Mouse (Mus musculus): Measurements from ENCODE around the gene Hspa1b.
"Not testable (repeated sequence)": the region's sequence is repeated elsewhere in the genome, so short reads cannot be mapped to it uniquely, and the experiment has no call there.

The Hspa1b gene

GRCm38 (mm10) chr17:34981690-34982180 lies 22.7 kb upstream of the Hspa1b start, which contains the start of gene Lsm2:
TSS of gene Lsm2 (plus strand) at chr17:34981862.
- DNase-seq (ENCODE audit: low spot score in 2 of 2) = peak; percentile 88 to 94

GRCm38 (mm10) chr17:34980655-34981054 lies 21.6 kb upstream of the Hspa1b start:
- DNase-seq (ENCODE audit: low spot score in 2 of 2) = peak in 1 of 2 experiments; percentile 33

DNA sequence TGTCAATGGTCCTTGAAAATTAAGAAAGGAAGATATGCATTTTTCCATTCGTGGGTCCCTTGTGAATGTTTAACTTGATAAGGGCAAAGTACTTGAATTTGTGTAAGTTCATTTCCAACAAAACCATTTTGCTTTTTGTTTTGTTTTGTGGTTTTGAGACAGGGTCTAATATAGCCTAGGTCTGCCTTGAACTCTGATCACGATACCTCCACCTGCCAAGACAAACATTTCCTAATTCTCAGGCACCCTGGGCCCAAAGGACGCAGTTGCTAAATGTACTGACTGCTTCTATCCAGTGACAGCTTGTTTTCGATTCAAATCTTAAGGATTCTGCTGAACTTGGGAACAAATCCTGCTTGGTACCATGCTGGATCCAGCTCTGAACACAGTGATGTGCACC lies 20.6 kb upstream of the Hspa1b start:
- DNase-seq (ENCODE audit: low spot score in 2 of 2) = no peak

DNA sequence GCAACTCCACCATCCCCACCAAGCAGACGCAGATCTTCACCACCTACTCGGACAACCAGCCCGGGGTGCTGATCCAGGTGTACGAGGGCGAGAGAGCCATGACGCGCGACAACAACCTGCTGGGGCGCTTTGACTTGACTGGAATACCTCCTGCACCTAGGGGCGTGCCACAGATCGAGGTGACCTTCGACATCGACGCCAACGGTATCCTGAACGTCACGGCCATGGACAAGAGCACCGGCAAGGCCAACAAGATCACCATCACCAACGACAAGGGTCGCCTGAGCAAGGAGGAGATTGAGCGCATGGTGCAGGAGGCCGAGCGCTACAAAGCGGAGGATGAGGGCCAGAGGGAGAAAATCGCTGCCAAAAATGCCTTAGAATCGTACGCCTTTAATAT lies 19.2 kb upstream of the Hspa1b start:
- DNase-seq (ENCODE audit: low spot score in 2 of 2) = no peak

DNA sequence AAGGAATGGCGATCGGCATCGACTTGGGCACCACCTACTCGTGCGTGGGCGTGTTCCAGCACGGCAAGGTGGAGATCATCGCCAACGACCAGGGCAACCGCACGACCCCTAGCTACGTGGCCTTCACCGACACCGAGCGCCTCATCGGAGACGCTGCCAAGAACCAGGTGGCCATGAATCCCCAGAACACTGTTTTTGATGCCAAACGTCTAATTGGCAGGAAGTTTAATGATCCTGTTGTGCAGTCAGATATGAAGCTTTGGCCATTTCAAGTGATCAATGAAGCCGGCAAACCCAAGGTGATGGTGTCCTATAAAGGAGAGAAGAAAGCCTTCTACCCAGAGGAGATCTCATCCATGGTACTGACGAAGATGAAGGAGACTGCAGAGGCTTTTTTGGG lies 18.0 kb upstream of the Hspa1b start:
- no peak for DNase-seq (ENCODE audit: low spot score in 2 of 2)

- DNase-seq (ENCODE audit: low spot score in 2 of 2) = no peak
Observed at GRCm38 (mm10) chr17:34975581-34976492, 16.8 kb upstream of the Hspa1b start.

- peak in 1 of 2 experiments; percentile 44 for DNase-seq (ENCODE audit: low spot score in 2 of 2)
Observed at GRCm38 (mm10) chr17:34972069-34972749, 13.2 kb upstream of the Hspa1b start, which contains the start of the genes Hspa1a and Hspa1l. TSS of gene Hspa1a (minus strand) at chr17:34972156. TSS of gene Hspa1l (plus strand) at chr17:34972703.

GRCm38 (mm10) chr17:34971694-34972068 lies 12.6 kb upstream of the Hspa1b start:
- DNase-seq (ENCODE audit: low spot score in 2 of 2) = not testable (repeated sequence)

DNA sequence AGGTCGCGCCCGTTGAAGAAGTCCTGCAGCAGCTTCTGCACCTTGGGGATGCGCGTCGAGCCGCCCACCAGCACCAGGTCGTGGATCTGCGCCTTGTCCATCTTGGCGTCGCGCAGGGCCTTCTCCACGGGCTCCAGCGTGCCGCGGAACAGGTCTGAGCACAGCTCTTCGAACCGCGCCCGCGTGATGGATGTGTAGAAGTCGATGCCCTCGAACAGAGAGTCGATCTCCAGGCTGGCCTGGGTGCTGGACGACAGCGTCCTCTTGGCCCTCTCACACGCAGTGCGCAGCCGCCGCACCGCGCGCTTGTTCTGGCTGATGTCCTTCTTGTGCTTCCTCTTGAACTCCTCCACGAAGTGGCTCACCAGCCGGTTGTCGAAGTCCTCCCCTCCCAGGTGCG lies 11.8 kb upstream of the Hspa1b start:
- DNase-seq (ENCODE audit: low spot score in 2 of 2) = not testable (repeated sequence)

DNA sequence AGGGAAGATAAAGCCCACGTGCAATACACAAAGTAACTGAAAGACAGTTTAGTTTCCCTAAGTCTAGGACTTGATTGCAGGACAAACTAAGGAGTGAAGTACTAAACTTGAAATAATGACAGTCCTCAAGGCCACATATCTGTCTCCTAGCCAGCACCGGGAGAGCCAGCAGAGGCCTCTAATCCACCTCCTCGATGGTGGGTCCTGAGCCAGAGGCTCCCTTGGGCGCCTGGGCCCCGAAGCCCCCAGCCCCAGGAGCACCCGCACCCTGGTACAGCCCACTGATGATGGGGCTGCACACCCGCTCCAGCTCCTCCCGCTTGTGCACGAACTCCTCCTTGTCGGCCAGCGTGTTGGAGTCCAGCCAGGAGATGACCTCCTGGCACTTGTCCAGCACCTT lies 10.8 kb upstream of the Hspa1b start, which contains the start of gene Gm20481:
Gm20481 (plus strand) TSS at position 91 of the 400 bp plus-strand sequence.
- DNase-seq (ENCODE audit: low spot score in 2 of 2) = not testable (repeated sequence)

DNA sequence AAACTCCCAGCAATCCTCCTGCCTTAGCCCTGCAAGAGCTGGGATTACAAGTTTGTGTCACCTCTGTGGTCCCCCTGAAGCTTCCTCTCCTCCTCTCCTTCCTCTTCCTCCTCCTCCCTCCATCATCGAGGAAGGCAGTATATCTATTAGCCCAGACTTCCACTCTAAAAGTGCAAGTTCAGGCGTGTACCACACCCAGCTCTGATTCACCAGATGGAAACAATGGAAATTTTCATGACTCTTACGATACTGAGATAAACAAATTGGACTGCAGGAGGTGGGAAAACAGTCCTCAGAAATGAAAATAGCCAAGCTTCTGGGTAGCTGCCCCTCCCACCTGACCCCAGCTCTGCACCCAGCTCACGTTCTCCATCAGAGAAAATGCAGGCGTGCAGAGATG lies 6.6 kb upstream of the Hspa1b start:
- DNase-seq (ENCODE audit: low spot score in 2 of 2) = no peak

DNA sequence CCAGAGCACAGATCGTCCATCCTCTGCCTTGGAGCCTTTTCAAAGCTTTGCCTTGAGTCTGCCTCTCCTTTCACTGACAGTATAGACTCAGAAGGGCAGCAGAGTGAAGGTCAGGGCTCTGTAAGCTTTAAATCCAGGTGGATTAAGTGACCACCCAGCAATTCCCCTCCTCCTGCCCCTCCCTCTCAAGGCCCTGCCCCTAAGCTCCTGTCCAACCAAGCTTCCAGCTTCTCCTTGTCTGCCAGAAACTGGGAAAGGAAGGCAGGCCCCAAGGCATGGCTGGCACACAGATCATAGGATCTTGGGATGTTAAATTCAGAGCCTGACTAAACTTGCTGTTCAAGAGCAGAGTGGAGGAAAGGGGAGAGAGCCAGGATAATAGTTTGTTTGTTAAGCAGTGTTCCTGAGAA lies 5.6 kb upstream of the Hspa1b start:
- DNase-seq (ENCODE audit: low spot score in 2 of 2) = no peak

- no peak for DNase-seq (ENCODE audit: low spot score in 2 of 2)
Observed at GRCm38 (mm10) chr17:34962841-34963240, 3.8 kb upstream of the Hspa1b start.

DNA sequence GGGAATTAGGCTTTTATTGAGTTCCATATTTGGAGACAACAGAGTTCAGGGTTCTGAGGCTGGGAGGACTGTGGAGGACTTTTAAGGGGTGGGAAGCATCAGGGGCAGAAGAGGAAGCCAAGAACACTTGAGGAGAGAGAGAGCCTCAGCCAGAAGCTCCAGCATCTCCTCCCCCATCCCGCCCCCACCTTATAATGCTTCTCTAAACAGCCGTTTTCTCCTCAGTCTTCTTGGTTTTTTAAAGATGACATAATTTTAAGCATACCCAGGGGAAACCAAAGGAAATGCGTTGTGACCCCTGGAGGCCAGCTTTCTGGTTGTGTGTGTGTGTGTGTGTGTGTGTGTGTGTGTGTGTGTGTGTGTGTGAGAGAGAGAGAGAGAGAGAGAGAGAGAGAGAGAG lies 3.1 kb upstream of the Hspa1b start:
- no peak for DNase-seq (ENCODE audit: low spot score in 2 of 2)

DNA sequence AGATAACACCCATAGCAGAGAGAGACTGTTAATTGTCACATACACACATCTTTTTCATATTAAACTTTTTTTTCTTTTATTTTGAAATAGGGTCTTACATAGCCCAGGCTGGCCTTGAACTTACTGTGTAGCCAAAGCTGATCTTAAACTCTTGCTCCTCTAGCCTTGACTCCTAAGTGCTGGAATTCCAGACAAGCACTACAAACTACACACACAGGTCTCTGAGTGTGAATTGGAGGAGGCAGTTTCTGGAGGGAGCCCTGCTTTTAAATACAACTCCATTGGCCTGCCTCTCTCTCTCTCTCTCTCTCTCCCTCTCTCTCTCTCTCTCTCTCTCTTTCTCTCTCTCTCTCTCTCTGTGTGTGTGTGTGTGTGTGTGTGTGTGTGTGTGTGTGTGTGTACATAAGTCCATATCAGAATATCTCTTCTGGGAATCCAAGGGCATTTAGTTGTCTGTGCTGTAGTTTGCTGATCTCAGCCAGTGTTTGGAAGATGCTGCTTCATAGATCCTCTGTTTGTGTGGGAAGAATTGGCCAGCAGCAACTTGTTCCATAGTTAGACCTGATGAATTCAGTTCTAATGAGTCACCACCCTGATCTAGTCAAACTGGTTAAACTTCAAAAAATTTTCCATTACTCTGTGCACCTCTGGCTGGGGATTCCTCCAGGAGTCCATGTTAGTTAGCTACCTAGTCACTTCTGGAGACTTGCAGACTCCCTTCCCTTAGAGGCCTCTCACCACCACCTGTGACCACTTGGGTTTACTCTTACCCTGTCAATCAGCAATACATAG lies 1.9 kb upstream of the Hspa1b start:
- DNase-seq (ENCODE audit: low spot score in 2 of 2) = no peak

DNA sequence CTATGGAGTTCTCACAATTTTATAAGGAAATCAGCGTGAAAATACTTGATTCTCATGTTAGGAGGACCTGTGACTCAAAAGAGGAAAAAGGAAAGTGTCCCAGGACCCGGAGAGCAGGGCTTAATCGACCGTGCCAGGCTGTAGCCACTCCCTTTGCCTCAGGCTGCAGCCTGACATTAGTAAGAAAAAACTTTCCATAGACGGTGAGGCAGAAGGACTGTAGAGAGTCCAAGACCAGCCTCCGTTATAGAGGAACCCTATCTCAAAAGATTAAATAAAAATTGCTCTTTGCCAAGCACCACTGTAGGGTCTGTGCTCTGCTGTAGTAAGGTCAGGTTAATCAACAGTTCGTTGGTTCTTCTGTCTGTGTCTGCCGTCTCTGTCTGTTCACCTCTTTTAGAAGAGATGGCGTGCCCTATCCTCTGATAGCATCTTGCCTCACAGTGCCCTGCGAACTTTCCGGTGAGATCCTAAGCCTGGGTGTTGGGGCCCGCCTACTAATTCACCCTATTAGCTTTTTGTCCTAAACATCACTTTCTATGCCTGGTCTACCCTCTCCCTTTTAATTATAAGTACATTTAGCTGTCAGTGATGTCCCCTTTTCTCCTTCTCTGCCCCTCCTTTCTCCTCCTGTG lies 960 bp upstream of the Hspa1b start:
- DNase-seq (ENCODE audit: low spot score in 2 of 2) = no peak

DNA sequence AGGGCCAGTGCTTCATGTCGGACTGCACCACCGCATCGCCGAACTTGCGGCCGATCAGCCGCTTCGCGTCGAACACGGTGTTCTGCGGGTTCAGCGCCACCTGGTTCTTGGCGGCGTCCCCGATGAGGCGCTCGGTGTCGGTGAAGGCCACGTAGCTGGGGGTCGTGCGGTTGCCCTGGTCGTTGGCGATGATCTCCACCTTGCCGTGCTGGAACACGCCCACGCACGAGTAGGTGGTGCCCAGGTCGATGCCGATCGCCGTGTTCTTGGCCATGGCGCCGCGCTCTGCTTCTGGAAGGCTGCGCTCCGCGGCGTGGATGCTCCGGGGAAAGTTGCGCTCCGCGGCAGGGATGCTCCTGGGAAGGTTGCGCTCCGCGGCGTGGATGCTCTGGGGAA lies 306 bp downstream of the Hspa1b start:
- not testable (repeated sequence) for DNase-seq (ENCODE audit: low spot score in 2 of 2)

DNA sequence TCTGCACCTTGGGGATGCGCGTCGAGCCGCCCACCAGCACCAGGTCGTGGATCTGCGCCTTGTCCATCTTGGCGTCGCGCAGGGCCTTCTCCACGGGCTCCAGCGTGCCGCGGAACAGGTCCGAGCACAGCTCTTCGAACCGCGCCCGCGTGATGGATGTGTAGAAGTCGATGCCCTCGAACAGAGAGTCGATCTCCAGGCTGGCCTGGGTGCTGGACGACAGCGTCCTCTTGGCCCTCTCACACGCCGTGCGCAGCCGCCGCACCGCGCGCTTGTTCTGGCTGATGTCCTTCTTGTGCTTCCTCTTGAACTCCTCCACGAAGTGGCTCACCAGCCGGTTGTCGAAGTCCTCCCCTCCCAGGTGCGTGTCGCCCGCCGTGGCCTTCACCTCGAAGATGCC lies 1.1 kb downstream of the Hspa1b start:
- DNase-seq (ENCODE audit: low spot score in 2 of 2) = not testable (repeated sequence)

GRCm38 (mm10) chr17:34957291-34957690 lies 1.7 kb downstream of the Hspa1b start:
- DNase-seq (ENCODE audit: low spot score in 2 of 2) = not testable (repeated sequence)

DNA sequence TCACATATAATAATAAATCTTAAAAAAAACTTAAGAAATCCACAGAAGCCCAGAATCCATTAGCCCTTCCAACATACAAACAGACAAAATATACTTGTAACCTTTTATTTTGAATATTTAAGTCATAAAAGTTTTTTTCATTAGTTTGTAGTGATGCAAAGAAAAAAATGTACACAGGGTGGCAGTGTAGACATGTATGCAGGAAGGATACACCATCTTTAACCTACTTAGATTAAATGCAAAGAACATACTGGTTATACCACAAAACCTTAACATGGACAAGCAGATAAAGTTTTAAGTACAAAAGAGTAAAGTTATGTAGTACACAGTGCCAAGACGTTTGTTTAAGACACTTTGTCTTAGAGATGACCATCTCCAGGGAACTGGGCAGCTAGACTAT lies 2.7 kb downstream of the Hspa1b start:
- DNase-seq (ENCODE audit: low spot score in 2 of 2) = no peak

DNA sequence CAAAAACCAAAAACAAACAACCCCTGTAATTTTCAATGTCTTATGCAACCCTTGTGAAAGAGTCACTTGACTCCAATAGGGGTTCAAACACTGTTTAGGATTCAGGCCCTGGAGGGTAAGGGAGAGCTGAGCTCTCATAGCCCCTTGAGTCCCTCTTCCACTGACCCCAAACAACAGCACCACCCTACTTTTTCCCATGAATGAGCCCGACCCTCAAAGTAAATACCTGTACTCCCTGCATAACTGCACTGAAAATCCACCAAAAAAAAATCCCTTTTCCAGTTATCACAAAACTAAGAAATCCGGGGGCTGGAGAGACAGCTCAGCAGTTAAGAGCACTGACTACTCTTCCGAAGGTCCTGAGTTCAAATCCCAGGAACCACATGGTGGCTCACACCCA lies 3.2 kb downstream of the Hspa1b start:
- DNase-seq (ENCODE audit: low spot score in 2 of 2) = no peak

All from spleen, postnatal 4 days (tissue).